Mouse (Mus musculus) frontal cortex, postnatal 36 days (tissue): ENCODE data around the gene Rnf44.

Experiments used
- DNase-seq, 2 experiments: peaks; one replicate each; pipeline ENCODE4 v3.0.0; 2022; ENCODE audit warnings: low spot score in 2 of 2

Gene Rnf44

DNA sequence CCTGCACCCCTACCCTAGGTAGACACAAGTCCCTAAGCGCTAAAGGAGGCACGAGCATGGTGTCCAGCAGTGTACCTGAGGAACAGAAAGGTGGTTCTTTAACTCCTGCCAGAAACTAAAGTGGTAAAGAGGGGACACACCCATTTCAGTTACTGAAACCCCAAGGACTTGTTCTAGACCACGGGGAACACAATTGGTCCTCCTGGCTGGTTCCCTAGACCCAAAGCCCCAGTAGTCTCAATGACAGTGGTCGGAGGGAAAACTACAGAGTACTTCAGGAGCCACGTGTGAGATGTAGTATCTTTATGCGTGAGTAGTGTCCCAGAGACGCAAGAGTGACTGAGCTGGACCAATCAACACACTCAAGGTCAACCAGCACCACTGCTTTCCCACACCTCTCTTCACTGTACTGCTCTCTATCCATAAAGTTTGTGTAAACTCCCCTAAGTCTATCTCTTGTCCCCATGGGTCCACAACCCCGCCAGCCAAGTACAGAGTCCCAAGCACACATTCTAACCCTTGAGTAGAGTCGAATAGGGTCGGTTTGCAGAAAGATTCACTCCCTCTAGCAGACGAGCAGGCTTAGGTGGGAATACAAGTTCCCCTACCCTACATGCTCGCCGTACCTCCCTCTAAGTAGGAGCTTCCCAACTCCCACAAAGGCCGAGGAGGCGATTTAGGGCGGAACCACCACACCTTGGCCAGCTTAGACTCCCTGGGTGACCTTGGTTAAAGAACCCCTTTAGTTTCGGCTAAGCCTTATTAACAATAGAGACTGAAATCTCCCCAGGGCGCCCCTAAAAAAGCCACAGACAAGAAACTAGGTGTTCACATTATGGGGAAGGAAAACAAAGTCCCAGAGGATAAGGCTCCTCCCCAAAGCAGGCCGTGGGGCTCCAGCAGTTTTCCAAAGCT lies 7.3 kb downstream of the Rnf44 start:
- DNase-seq, result no peak

DNA sequence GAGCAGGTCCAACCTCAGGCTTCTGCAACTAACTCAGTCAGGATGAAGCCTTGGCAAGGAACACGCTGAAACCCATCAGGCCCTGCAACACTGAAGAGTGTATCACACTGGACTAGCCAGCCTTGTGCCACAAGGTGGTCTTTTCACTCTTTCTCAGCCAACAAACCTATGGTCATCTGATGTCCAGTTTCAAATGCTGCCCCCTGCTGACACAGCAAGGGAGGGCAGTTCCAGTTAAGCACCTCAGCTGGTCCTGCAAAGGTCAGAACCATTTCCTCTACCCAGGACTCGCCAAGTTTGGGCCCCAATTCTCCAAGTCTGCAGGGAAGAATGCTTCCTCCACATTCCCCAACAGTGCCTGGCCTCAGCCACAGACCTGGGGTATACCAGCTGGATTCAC lies 8.5 kb downstream of the Rnf44 start:
- DNase-seq, result no peak

DNA sequence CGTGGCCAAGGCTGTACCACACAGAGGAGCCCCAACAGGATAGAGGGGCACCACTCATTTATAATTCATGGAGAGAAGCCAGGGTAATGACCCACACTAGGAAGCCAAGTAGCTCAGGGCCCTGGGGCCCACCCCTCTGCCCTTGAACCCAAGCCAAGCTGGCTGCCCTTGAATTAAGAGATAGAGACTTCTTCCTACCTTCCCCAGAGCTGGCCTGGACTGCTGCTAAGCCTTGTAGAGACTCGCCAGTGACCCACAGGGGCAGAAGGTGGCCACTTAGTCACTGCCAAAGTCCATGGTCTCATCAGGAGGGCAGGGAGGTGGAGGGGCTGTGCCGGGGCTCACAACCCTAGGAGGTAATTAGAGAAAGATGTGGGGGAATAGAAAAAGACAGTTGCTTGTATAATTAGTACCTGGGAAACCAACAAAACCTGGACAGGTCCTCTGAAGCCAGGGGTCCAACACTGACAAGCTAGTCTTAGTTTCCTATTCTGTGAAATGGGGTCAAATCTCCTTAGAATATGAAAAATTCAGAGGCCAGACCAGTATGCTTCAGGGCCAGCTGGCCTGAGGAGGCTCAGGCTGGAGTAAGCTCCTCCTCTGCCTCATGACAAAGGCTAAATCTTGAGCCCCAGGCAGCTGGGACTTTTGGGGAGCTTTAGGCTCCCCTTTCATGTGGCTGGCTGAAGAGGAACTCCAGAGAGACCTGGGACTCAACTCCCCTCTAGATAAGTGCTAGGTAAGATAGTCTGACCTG lies 9.4 kb downstream of the Rnf44 start:
- DNase-seq, result no peak

DNA sequence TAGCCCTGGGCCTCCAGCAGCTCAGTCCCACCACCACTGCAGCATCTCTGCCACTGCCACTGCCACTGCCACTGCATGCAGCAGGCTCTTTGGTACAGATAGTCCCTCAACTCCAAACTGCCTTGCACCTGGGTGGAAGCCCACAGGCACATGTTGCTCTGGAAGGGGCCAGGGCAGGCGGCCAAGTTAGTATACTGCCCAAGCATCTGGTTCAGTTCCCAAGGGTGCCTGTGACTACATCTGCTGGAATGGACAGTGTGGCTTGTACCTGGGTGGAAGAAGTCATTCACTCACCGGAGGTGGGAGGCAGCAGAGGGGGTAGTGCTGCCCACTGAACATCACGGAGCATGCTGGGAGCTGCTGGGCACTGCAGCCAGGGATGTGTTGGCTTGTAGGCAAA lies 10.4 kb downstream of the Rnf44 start:
- DNase-seq, result no peak

DNA sequence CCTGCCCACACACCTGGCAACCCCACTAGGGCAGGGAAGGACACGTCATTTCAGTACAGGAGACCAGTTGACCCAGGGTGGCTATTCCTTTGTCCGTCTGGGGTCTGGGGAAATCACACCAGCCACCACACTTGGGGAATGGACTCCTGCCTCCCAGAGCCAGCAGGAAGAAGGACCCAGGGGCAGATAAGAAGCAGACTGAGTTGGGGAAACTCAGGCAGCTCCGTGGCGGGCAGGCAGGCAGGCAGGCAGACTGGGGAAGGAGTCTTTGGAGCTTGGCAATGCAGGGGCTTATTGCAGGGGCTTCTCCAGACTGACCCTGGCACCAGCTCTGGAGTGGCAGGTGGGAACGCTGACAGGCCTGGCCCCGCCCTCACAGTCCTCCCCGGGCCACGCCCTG lies 12.4 kb downstream of the Rnf44 start:
- DNase-seq, result no peak

DNA sequence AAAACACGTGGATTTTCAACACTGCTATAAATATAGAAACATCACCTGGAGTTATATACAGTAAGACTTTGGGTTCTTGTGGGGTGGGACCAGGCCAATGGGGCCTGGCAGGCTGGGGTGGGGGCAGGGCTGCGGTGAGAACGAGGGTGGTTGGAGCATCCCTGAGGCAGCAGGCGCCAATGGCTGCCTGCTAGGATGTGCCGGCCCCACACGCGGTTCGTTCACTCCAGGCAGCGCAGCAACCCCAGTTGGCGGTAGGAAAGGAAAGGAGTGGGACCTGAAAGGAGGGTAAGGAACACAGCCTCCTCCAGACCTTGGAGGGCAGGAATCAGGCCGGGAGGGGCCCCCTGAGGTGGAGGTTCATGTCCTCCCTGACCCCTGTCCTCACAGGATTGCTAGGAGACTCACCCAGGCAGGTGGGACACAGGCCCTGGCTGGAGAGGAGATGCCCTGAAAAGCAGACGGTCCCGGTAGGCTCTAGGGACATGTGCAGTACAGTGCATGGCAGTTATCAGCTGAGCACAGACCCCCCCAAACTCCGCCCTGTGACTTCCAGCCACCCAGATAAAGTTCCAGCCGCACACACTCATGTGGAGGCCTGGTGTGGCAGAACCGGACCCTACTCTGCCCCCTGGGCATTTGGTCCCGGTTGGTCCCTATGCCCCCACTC lies 13.4 kb downstream of the Rnf44 start:
- DNase-seq, result no peak

DNA sequence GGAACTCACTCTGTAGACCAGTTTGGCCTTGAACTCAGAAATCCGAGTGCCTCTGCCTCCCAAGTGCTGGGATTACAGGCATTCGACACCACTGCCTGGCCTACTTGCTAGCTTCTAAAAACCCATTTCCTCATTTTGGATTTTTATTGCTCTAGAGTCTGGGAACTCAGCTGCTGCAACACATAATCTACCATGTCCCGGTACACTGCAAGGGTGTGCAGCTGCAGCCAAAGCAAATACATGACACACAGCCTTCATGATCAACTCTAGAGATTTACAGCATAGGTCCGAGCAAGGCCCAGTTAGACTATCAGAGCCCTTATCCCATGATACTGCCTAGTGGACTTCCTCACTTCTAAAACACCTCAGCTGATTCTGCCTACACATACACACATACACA lies 15.4 kb downstream of the Rnf44 start:
- DNase-seq, result no peak

DNA sequence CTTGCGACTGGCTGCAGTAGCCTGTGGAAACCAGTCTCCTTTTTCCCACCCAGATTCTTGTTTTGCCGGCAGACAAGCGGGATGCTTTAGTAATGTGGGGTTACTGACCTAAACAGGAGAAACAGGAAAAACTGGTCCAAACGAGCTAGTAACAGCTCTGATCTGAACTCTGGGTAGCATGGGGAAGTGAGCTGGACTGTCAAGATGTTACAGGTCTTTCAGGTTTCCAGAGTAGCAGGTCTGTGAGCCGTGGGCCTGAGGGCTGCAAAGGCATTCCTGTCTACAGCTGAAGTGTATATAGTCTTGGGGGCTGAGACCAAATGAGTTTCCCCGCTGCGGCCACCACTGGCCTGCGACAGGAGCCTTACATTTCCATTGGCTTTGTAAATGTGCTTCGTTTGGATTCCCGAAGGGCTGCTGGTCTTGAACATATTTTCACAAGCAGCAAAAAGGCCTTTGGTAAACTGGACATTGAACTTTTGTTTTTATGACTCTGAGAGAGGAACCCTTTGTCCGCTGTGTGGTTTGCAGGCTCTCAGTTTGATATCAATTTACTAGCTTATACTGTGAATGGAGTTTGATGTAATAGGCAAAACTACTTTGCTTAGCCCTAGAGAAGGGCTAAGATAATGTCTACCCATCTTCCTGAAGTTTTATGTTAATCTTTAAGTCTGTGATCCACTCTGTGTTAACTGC lies 17.7 kb downstream of the Rnf44 start:
- no peak for DNase-seq

DNA sequence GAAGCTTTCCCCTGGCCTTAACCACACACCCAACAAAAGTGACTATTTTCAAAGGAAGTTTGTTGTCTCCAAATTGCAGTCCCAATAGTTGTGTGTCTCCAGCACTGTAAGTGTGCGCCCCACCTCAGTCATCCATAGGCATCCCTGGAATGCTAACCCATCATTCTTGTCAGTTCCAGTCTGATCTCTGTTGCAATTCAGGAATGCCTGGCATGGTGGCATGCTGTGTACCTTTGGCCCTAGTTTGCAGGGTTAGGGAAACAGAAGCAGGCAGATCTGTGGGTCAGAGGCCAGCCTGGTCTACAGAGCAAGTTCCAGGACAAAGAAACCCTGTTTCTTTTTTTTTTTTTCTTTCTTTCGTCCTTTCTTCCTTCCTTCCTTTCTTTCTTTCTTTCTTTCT lies 23.2 kb downstream of the Rnf44 start:
- no peak for DNase-seq

DNA sequence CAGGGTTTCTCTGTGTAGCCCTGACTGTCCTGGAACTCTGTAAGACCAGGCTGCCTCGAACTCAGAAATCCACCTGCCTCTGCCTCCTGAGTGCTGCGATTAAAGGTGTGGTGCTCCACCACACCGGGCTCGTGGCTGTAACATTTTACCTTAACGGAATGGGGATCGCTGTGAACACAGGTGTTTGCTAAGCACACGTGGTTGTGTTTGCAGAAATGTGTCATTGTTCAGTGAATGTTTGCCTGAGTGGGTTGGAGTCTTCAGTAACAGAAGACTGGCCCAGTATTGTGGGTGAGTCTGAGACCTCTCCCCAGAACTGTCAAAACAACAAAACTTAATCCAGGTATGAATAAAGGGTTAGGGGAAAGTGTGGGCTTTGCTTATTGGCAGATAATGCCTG lies 28.6 kb downstream of the Rnf44 start:
- DNase-seq, result no peak

DNA sequence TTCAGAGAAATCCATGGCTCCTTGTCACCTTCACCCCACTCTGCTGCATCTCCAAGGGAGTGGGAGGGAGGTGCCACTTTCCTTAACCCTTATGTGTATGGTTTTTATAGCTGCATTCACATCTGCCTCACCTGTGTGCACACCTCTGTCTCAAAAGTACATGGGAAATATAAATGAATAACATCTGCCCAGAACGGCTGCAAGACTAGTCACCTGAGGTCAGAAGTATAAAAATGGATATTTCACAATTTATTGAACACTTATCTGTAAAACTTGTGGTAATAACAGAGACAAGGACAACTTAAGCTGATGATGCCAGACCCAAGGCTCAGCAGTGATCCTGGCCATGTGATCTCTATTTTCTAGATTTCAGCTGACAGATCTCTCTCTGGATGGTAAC lies 29.2 kb downstream of the Rnf44 start:
- DNase-seq, result no peak

DNA sequence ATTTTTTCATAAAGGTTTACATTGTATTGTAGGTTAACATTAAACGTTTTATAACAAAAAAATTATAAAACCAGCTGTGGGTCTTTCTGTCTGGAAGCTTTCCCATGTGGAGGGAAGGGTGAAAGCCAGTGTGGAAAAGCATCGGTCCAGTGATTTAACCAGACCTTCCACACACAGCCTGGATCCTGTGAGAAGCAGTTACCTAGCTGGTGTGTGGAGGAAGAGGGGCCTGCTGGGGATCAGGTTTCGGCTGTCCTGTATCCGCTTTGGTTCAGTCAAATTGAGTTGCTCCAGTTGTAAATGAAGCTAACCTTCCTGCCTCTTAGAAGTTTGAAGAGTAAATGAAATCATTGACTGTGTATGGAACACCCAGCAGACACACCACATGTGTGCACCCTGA lies 29.7 kb downstream of the Rnf44 start:
- DNase-seq, result no peak

DNA sequence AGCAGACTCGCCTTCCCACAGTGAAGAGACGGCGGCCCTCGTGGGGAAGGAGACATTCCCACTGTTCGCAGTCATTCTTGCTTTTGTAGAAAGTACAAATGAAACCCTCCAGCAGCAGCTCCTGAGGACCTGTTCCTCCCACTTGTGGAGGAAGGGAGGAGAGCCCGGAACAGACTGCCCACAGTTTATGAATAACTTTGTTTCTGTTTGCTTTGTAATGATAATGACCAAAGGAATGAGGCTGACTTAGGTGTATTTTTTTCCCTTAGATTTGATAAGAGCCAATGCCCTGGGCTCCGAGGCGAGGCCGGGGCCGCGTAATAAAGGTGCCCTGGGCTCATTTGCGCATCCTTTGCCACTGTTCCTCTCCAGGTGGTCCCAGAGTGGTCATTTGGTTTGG lies 32.3 kb downstream of the Rnf44 start:
- no peak for DNase-seq

DNA sequence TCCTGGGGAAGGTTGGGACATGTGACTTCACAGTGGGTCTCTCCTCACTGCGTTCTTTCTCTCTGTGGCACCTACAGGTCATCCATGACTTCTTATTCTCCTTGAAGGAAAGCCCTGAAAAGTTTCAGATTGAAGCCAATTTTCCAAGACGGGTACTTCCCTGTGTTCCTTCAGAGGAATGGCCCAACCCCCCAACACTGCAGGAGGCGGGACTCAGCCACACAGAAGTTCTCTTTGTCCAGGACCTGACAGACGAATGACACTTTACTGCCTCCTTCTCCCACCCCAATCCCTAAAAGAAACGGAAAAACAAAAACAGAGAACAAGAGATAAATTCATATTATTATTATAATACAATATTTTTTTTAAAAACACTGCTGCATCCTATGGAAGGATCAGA lies 32.8 kb downstream of the Rnf44 start:
- no peak for DNase-seq

DNA sequence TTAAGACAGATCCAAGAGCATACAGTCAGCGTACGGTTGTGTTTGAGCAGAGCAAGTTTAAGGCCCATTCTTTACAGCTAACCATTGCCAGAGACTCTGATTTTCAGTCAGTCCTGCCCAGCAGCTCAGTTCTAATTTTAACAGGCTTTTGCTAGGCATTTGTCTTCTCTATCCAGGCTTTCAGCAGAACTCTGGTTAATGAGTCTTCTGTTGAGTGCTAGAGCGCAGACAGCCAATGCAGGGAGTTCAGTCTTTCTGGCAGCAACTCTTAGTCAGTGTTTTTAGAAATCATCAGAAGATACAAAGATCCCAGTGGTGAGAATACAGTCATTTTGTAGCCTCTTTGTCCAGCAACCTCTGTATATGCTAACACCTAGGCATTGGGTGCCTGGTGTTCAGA lies 43.2 kb downstream of the Rnf44 start:
- peak in 1 of 2 experiments; percentile 9 for DNase-seq

DNA sequence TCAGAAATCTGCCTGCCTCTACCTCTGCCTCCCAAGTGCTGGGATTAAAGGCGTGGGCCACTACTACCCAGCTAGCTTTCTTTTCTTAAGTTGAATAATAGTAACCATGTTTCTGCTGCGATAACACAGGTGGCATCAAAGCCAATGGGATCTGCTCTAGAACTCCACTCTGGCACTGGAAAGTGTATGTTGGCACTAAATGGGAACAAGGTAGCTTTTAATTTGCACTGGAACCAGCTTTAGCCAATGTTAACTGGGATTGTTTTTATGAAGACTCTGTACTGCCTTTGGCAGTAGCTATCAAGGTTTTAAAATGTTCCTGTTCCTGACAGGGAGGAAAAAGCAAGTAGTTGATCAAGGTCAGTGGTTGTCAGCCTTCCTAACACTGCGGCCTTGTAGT lies 58.7 kb downstream of the Rnf44 start:
- no peak for DNase-seq

DNA sequence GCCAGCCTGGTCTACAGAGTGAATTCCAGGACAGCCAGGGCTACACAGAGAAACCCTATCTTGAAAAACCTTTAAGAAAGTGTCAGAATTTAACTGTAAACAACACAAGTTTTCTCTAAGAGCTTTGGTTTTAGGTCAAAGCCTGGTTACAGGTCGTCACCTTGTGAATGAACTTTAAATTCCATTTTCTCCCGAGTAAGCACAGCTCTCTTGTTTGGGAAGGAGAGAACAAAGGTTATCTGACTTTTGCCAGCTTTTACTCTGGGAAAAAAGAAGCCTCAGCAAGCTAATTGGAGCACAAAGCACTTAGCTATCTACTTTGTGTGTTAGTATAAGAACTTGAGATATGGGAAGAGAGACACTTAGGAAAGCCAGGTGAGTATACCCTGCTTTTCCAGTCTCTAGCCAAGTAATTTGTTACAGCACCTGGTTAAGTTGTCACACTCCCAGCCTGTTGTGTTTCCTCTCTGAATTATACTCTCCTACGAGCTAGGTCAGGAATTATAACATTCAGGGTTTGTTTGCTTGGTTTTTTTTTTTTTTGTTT lies 60.9 kb downstream of the Rnf44 start:
- DNase-seq, result no peak
